Mouse (Mus musculus) mature B cell (primary cell): ENCODE data around the gene Snrnp48.

Experiments used
- in situ Hi-C: fragments of 300-500 bp; cut with MboI; formaldehyde crosslinking; loops from 2 replicates; pipeline ENCODE4 v1.14.3; 2019

Snrnp48 gene

GRCm38 (mm10) chr13:38204702-38205482, at the start of gene Snrnp48:
Gene Snrnp48, plus strand, starts transcription at chr13:38204938.
- in situ Hi-C loops = no loop called here

DNA sequence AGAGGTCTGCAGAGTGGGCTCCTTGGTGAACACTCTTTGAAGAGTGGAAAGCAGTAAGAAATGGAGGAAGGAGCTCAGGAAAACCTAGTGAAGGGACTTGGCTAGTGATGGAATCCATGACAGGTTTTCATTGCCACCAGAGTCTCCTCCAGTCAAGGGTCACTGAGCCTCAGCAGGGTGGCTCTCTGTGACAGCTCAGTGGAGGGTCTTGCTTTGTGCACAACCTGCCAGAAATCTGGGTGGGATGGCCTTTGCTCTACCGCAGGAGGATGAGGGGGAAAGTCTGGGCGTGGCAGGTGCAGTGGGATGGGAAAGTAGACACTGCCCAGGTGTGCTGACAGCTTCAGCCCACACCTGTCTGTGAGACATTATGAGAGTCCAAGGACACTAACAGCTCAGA, 49.2 kb upstream of the Snrnp48 start:
- in situ Hi-C loops = no loop called here

- in situ Hi-C loops = no loop called here
Observed at GRCm38 (mm10) chr13:38157635-38158034, 47.1 kb upstream of the Snrnp48 start.

DNA sequence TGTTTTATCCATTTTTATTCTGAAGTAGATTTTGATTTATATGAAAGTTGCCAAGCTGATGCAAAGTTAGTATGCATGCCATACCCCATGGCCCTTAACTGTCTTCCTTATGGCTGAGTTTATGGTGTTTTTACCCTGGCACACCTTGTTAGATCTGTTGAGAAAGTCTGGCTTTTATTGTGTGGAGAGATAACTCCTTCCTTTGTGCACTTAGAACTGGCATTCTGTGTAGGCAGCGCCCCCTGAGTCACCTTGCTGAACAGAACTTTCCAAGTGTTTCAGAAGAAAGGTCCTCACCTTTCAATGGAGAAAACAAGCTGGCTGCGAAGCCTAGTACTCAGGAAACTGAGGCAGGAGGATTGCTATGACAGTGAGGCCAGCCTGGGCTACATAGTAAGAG, 42.7 kb upstream of the Snrnp48 start:
- in situ Hi-C loops = no loop called here

DNA sequence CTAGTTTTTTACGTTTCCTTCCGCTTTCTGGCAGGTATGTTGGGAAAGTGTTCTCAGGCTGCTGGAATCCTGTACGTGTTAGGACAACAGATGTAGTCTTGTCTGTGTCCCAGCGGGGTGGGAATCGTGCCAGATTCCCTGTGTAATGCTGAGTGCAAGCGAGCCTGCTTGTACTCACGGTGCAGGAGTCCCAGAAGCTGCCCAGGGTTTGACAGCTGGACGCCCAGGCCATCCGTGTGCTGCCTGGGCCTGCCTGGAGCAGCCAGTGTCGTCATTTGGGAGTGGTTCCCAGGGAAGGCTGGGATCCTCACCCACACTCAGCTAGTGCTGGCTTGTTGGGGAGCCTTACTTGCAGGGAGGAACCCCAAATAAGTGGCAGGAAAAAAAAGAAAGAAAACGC, 42.1 kb upstream of the Snrnp48 start:
- in situ Hi-C loops = no loop called here

GRCm38 (mm10) chr13:38164932-38165331, 39.8 kb upstream of the Snrnp48 start:
- in situ Hi-C loops = no loop called here

GRCm38 (mm10) chr13:38167056-38167455, 37.7 kb upstream of the Snrnp48 start:
- in situ Hi-C loops = no loop called here

GRCm38 (mm10) chr13:38170707-38171144, 34.0 kb upstream of the Snrnp48 start:
- in situ Hi-C loops = no loop called here

DNA sequence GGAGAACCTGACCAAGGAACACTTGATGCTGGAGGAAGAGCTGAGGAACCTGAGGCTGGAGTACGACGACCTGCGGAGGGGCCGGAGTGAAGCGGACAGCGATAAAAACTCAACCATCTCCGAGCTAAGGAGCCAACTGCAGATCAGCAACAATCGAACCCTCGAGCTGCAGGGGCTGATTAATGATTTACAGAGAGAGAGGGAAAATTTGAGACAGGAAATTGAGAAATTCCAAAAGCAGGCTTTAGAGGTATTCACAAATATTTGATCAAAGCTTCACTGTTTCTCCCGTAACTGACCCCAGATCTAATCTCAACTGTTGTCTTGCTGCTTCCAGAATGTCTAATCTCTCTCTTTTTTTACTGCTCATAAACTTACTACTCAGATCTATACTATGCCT, 11.3 kb upstream of the Snrnp48 start:
- in situ Hi-C loops = no loop called here

- in situ Hi-C loops = no loop called here
Observed at GRCm38 (mm10) chr13:38201413-38201812, 3.3 kb upstream of the Snrnp48 start.

GRCm38 (mm10) chr13:38204171-38204570, 567 bp upstream of the Snrnp48 start:
- in situ Hi-C loops = no loop called here

DNA sequence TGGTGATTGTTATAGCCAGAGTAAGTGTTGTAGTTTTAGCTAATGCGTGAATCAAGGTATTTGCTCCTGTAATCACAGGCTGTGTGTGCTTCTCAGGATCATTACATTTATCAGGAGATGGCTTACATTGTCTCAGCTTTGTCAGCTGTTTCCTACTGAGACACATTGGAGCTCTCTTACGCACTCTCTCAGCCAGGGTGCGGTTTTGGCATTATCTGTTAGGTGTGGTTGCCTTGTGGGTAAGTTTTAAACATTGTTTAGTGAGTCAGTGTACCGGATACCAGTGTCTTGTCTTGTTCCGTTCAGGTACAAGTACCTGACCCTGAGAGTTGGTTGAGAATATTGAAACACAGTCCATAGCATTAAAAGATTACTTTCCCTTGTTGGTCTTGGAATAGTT, 6.4 kb downstream of the Snrnp48 start:
- in situ Hi-C loops = no loop called here

DNA sequence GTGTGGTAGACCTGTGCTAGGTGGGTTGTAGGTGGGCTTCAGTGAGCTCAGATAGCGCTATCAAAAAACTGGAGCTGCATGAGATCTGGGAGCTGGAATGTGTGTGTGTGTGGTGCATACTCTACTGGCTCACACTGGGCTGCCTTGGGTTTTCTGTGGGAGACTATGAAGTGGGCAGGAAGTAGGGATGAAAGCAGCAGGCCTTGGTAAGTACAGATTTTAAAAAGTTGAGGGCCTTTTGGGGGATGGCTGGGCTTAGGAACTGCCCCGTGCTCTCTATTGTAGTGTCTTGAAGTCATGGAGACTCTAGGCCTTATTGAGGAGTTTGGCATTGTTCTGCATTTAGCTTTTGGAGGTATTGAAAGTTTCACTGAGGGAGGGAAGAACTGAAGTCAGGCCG, 13.9 kb downstream of the Snrnp48 start:
- in situ Hi-C loops = no loop called here

DNA sequence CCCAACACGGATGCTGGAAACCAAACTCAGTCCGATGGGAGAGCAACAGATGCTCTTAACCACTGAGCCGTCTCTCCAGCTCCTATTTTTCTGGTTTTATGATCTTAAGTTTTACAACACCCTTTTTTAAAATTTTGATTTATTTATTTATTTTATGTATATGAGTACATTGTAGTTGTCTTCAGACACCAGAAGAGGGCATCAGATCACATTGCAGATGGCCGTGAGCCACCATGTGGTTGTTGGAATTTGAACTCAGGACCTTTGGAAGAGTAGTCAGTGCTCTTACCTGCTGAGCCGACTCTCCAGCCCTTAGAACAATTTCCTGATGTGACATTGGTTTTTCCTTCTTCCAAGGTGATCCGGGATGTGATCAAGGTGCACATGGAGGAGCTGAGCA, 15.6 kb downstream of the Snrnp48 start:
- in situ Hi-C loops = no loop called here

DNA sequence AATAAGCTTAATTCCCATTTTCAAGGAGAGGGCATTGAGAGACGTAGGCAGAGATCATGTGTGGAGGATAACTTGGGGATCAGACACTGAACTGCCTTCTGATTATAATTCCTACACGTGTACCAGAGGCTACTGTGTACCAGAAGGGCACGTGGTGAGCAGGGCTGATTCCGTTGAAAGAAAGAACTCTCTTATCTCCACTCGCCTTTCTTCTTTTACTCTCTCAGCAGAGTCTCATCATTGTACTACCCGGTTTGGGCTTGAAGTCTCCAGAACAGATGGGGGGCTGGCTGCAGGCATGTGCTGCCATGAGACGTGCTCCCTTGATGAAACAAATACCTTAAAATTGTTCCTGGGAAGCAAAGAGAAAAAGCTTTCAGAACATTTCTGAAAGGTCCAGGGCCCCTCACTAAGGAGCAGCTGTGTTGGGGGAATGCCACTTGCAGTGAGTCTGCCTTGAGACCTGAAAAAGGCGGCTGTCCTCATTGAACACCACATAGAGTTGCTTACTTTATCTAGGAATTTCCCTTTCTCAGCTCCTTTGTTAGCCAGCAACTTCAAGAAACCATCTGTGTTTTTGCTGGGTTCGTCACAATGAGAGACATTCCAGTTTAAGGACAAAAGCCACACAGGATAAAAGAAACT, 25.6 kb downstream of the Snrnp48 start:
- in situ Hi-C loops = no loop called here

- in situ Hi-C loops = no loop called here
Observed at GRCm38 (mm10) chr13:38232411-38232810, 27.7 kb downstream of the Snrnp48 start.

- in situ Hi-C loops = no loop called here
Observed at GRCm38 (mm10) chr13:38232856-38233625, 28.3 kb downstream of the Snrnp48 start.

DNA sequence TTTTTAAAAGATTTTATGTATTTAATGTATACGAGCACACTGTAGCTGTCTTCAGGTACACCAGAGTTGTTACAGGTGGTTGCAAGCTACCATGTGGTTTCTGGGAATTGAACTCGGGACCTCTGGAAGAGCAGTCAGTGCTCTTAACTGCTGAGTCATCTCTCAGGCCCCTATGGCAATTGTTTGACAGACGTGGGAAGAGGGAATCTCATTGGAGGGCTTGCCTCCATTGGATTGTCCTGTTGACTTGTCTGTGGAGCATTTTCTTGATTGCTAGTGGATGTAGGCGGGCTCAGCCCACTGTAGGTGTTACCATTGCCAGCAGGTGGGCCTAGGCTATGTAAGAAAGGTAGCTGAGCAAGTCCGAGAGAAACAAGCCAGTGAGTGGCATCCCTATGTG, 29.9 kb downstream of the Snrnp48 start:
- in situ Hi-C loops = no loop called here

DNA sequence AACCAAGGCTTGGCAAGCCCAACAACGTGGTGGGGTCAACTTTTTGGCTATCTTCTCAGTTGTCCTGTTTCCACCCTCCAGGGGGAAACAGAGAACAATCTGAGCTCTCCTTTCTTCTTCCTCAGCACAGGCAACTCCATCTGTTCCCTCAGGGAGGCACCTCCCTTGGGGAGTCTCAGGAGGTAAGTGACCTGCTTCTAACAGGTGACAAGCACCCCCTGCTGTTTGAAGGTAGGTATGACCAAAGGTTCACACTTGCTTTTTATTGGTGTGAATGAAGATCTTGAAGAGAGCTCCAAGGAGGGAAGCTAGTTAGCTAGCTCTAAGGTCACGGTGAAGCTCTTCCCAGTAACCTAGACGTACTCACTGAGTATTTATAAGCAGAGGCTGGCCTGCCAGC, 30.6 kb downstream of the Snrnp48 start:
- in situ Hi-C loops = no loop called here

DNA sequence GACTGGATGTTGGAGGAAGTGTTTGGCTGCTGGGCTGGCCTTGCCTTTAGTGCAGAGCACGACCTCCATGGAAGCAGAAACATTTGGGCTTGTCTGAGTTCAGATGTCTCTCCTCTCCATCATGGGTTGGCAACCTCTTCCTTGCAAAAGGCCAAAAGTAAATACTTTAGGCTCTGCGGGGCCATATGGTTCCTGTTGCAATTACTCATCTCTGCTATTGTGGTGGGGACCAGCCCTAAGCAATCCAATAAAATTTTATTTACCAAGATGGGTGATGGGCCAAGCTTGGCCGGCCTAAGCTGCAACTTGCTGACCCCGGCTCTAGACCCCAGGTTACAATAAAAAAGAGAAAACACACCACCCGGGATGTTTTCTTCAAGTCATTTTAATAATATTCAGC, 43.4 kb downstream of the Snrnp48 start:
- in situ Hi-C loops = no loop called here

GRCm38 (mm10) chr13:38251226-38251625, 46.5 kb downstream of the Snrnp48 start:
- in situ Hi-C loops = no loop called here

GRCm38 (mm10) chr13:38253696-38254095, 49.0 kb downstream of the Snrnp48 start:
- in situ Hi-C loops = no loop called here

DNA sequence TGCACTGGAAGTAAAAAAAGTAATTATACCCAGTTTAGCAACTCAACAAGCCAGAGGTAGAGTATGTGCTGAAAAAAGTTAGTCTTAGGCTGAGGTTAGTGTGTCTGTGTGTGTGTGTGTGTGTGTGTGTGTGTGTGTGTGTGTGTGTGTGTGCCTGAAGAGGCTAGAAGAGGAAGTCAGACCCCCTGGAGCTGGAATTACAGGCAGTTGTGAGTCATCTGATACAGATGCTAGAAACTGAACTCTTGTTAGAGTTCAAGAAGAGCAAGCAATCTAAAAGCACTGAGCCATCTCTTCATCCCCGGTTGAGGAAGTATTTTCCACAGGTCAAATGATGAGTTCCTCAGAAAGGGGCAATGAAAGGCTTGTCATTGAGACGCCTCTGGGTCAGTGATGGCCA, 54.2 kb downstream of the Snrnp48 start:
- in situ Hi-C loops = no loop called here
